Mouse (Mus musculus): ENCODE measurements around the gene Tbc1d19.

Tbc1d19 gene

DNA sequence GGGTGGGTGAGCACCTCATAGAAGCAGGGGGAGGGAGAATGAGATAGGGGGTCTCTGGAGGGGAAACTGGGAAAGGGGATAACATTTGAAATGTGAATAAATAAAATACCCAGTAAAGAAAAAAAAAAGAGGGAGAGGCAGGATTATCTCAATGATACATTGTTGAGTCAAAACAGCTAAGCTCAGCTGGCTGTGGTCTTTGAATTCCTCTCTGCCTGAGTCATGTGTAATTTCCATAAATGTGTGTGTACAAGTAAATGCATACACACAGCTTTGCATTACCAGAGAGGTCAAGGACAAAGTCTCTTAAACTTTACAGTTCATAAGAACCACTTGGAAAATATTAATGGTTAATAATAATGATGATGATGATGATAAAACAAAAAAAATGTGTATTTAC is 143.8 kb downstream of the Tbc1d19 start:
- no peak for DNase-seq (ENCODE audit: low read depth, low spot score)
